13 mouse cellular contexts compared by ENCODE assay signal in genomic region chr1:127765468-127765867, GRCm38 (mm10). TPM values are rescaled to one million over a fixed set of nuclear protein-coding genes. Genes with fewer than 3 reads are reported as not detected.
DNase-seq lines count a peak whose midpoint lies in the region; ATAC-seq and TF ChIP-seq lines count a peak whose summit lies in the region.
"Had no signal": no experiment of that assay in that cellular context is flagged by ENCODE, and none has a peak within 500 bp of the region (broad histone marks: within the 10 kb centered on the region; RNA-seq: fewer than 3 reads in every experiment).

No protein-coding gene starts in this region.

- H3K4me3 ChIP-seq in left cerebral cortex, adult 2 months, result no peak overlapping the region
- H3K4me3 ChIP-seq: forebrain, embryonic 15.5 days; hindbrain, embryonic 15.5 days had no signal

- peak; percentile 77 for ATAC-seq in megakaryocyte-erythroid progenitor cell, adult 5-6 weeks (replicated peaks; ENCODE audit: low FRiP score, low TSS enrichment, poor library complexity, severe bottlenecking)
- ATAC-seq: forebrain, embryonic 15.5 days had no signal

- DNase-seq in cerebellum, postnatal 10 days, result peak; percentile 21 to 56
- DNase-seq in cerebellum, adult 11-12 months, result no peak
- no peak for DNase-seq in left cerebral cortex, adult 2 months (ENCODE audit: extremely low spot score in 1 of 2, low spot score in 2 of 2)
- no peak for DNase-seq in left cerebral cortex, adult 18-20 months (ENCODE audit: low spot score in 2 of 2)
- peak; percentile 64 for DNase-seq in brain, embryonic 14.5 days (ENCODE audit: low read depth)
- no peak for DNase-seq in gastrocnemius, postnatal 36 days
- no peak for DNase-seq in adrenal gland, adult 2 months
- DNase-seq: right cerebral cortex, postnatal 25 days had no signal

- TF ChIP-seq POLR2A in brain, embryonic 14.5 days (IDR thresholded peaks at IDR 0.05; ENCODE audit: borderline replicate concordance, extremely low read depth, insufficient read depth, insufficient read length, poor library complexity, severe bottlenecking), result no peak

- no peak overlapping the region for H3K27ac ChIP-seq in left cerebral cortex, adult 2 months
- H3K27ac ChIP-seq: forebrain, embryonic 15.5 days; hindbrain, embryonic 15.5 days had no signal

- intact Hi-C loops in left cerebral cortex, adult 2 months (cut with DNase I), result loop anchor here (1.0 to 10.0 kb wide), 4 partner anchors 69 to 751 kb away; partner anchors contain the start of gene Tmem163
- intact Hi-C loops in gastrocnemius, postnatal 36 days (cut with DNase I), result loop anchor here (2.0 kb wide), 1 partner anchor 269 kb away; no protein-coding TSS in a partner anchor

- TF ChIP-seq CTCF in left cerebral cortex, adult 2 months (IDR thresholded peaks at IDR 0.05), result peak; percentile 56
- peak; percentile 18; the same call in 1 of the 2 replicates for TF ChIP-seq CTCF in brain, embryonic 14.5 days (IDR thresholded peaks at IDR 0.05; ENCODE audit: borderline replicate concordance, extremely low read depth, insufficient read depth, insufficient read length)

RNA-seq across cellular contexts. Expression of gene Ccnt2, which starts 8.5 kb away (rescaled TPM):
- 10 to 100 TPM; 69.9 to 70.1 TPM for total RNA-seq in left cerebral cortex, adult 2 months (2021)
- total RNA-seq in left cerebral cortex, adult 18-20 months (2021), result 10 to 100 TPM; 59.3 to 61.0 TPM
- 65.7 and 68.7 TPM in 2 replicates for polyA plus RNA-seq in brain, embryonic 14.5 days (2012; rRNA removed)
- total RNA-seq in megakaryocyte-erythroid progenitor cell, adult 5-6 weeks (2014; fragmentation: Nextera tagmentation), result 68.8 and 93.0 TPM in 2 replicates
- total RNA-seq in megakaryocyte-erythroid progenitor cell, adult 5-6 weeks (2017), result 36.9 and 68.9 TPM in 2 replicates
- 10 to 100 TPM; 20.2 to 22.7 TPM for total RNA-seq in gastrocnemius, postnatal 36 days (2021)
- 10 to 100 TPM; 30.9 to 47.7 TPM for total RNA-seq in adrenal gland, adult 2 months (2021)
- polyA plus RNA-seq in adrenal gland, adult 2 months (2012; rRNA removed), result 8.9 and 9.4 TPM in 2 replicates

RNA-seq across cellular contexts. Expression of gene Acmsd, which starts 36.3 kb away (rescaled TPM):
- total RNA-seq in left cerebral cortex, adult 2 months (2021), result not detected
- total RNA-seq in left cerebral cortex, adult 18-20 months (2021), result not detected
- polyA plus RNA-seq in brain, embryonic 14.5 days (2012; rRNA removed), result not detected in 2 replicates
- 5.9 and 14.7 TPM in 2 replicates for total RNA-seq in megakaryocyte-erythroid progenitor cell, adult 5-6 weeks (2014; fragmentation: Nextera tagmentation)
- 11.5 and 14.7 TPM in 2 replicates for total RNA-seq in megakaryocyte-erythroid progenitor cell, adult 5-6 weeks (2017)
- not detected for total RNA-seq in gastrocnemius, postnatal 36 days (2021)
- under 1 TPM in 1 of 2 experiments, not detected in 1; 0.17 TPM for total RNA-seq in adrenal gland, adult 2 months (2021)
- not detected in 2 replicates for polyA plus RNA-seq in adrenal gland, adult 2 months (2012; rRNA removed)
- total RNA-seq: left cerebral cortex, adult 8-10 months had no signal
- polyA plus RNA-seq: C2C12; forebrain, embryonic 15.5 days had no signal

Comparison
In these comparisons a context has a peak if more than half of its experiments do, and no peak if none do; other contexts are left out.
1. DNase-seq: peak in cerebellum, postnatal 10 days (2 of 2) and brain, embryonic 14.5 days (single experiment); none in cerebellum, adult 11-12 months (single experiment), left cerebral cortex, adult 2 months (0 of 2), left cerebral cortex, adult 18-20 months (0 of 2), gastrocnemius, postnatal 36 days (0 of 2) and adrenal gland, adult 2 months (single experiment).
2. RNA of gene Acmsd, which starts 36.3 kb away (total RNA-seq): 5.9 to 14.7 TPM in megakaryocyte-erythroid progenitor cell, adult 5-6 weeks; 0.17 TPM in adrenal gland, adult 2 months, not detected in left cerebral cortex, adult 18-20 months, not detected in left cerebral cortex, adult 2 months and not detected in gastrocnemius, postnatal 36 days; every median in the first group is over 4 times any median in the second.